Mouse (Mus musculus) neural tube, embryonic 11.5 days (tissue): ENCODE results near the gene Ethe1. TPM values are rescaled to one million over a fixed set of nuclear protein-coding genes. Genes with fewer than 3 reads are reported as not detected.

Experiments used
- ATAC-seq: fragments of 200-750 bp; cut with Nextera tagmentation; 2 replicates; pipeline ENCODE4 v1.8.0; 2017; ENCODE audit warnings: moderate number of reproducible peaks, mild to moderate bottlenecking, moderate TSS enrichment, moderate library complexity; ENCODE audit not compliant: insufficient read depth, low FRiP score, low TSS enrichment
- DNase-seq: peaks from one replicate; pipeline ENCODE4 v3.0.0-alpha.2; 2015; ENCODE audit warnings: low spot score
- H3K27ac ChIP-seq: fragments of 300-500 bp; sonication (generic); 2 replicates; pipeline ENCODE4 v1.5.1; 2014; ENCODE audit warnings: low read depth, mild to moderate bottlenecking, low read length
- H3K27me3 ChIP-seq: fragments of 300-500 bp; sonication (generic); 2 replicates; pipeline ENCODE4 v1.6.1; 2014; ENCODE audit warnings: mild to moderate bottlenecking, low read length, mixed read lengths; ENCODE audit not compliant: control insufficient read depth, insufficient read depth
- H3K36me3 ChIP-seq: fragments of 300-500 bp; sonication (generic); 2 replicates; pipeline ENCODE4 v1.6.1; 2014; ENCODE audit warnings: mild to moderate bottlenecking, low read length, moderate library complexity, mixed read lengths; ENCODE audit not compliant: control insufficient read depth, insufficient read depth
- H3K4me1 ChIP-seq: fragments of 300-500 bp; sonication (generic); 2 replicates; pipeline ENCODE4 v1.6.1; 2014; ENCODE audit warnings: low read length, mixed read lengths; ENCODE audit not compliant: control insufficient read depth, insufficient read depth
- H3K4me2 ChIP-seq: fragments of 300-500 bp; sonication (generic); 2 replicates; pipeline ENCODE4 v1.6.1; 2014; ENCODE audit warnings: low read depth, mild to moderate bottlenecking, moderate library complexity
- H3K4me3 ChIP-seq: fragments of 300-500 bp; sonication (generic); 2 replicates; pipeline ENCODE4 v1.5.1; 2014; ENCODE audit warnings: low read depth, low read length
- H3K9ac ChIP-seq: fragments of 300-500 bp; sonication (generic); 2 replicates; pipeline ENCODE4 v1.6.1; 2014; ENCODE audit warnings: mild to moderate bottlenecking, low read length
- H3K9me3 ChIP-seq: fragments of 300-500 bp; sonication (generic); 2 replicates; pipeline ENCODE4 v1.6.1; 2016; ENCODE audit warnings: low read length; ENCODE audit not compliant: control insufficient read depth
- WGBS: fragments of 180-500 bp; shearing (Covaris S2); extraction: QIAGEN DNeasy Blood & Tissue Kit; methylation state at CpG from one replicate; pipeline ENCODE4 v1.1.7; 2014; 5-methylcytosine and 5-hydroxymethylcytosine counted together
- polyA plus RNA-seq: library from polyadenylated mRNA; unstranded; fragments of >200 nt; fragmentation: Nextera tagmentation; extraction: Ambion mirVana; gene quantifications from 2 replicates; pipeline ENCODE4 v1.2.1, GENCODE M21; 2014

Ethe1 gene
- polyA plus RNA-seq, 1 experiment from 2014 or later, result 23.4 TPM

- DNase-seq, result no peak
- Histone ChIP-seq H3K4me1 (no peaks in the 10 kb centered on the region), H3K27ac (no peak overlapping the region), H3K4me3 (no peak overlapping the region), H3K9me3 (no peaks in the 10 kb centered on the region), H3K27me3 (no peaks in the 10 kb centered on the region), H3K9ac (no peak overlapping the region), H3K4me2 (no peak overlapping the region), H3K36me3 (peaks cover 14% of the 10 kb centered on the region)
- 95% methylated on average over 9 of the region's 9 CpGs for WGBS
- ATAC-seq, result no peak
Observed at GRCm38 (mm10) chr7:24566206-24566605, 21.1 kb upstream of the Ethe1 start.

DNA sequence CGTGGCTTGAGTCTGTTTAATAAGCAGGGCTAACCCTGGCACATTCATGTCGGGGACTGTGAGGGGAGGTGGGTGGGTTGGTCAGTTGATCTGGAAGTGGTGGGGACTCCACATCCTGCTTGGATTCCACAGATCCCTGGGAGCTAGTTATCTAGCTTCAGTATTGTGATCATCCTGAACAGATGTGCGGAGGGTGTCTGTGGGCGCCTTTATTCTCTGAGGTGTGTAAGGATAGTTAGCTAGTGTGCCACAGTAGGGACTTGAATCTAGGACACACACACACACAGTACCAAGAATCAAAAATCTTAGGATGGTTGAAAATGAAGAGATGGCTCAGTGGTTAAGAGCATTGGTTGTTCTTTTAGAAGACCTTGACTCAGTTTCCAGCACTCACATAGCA is 18.8 kb upstream of the Ethe1 start:
- Histone ChIP-seq H3K27me3 (no peaks in the 10 kb centered on the region), H3K27ac (no peak overlapping the region), H3K9ac (no peak overlapping the region), H3K36me3 (peaks cover 11% of the 10 kb centered on the region), H3K4me3 (no peak overlapping the region), H3K4me2 (no peak overlapping the region), H3K4me1 (no peaks in the 10 kb centered on the region), H3K9me3 (no peaks in the 10 kb centered on the region)
- DNase-seq, result no peak
- WGBS, result 84% methylated on average over 4 of the region's 4 CpGs
- no peak for ATAC-seq

DNA sequence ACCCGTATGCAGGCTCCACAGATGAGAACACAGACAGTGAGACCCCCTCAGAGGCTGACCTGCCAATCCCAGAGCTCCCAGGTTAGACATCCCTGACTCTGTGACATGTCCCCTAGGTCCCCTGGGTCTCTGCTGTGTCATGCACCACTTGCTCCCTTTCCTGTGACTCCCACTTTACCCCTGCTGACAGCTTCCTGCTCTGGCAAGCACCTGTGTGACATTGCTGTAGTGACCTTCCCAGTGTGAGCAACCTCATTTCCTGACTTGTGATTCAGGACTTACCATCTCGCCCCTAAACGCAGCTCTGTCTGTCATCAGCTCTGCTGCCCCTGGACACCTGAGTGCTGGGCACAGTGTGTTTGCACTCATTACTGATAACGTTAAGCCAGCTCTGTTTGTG is 16.3 kb upstream of the Ethe1 start:
- Histone ChIP-seq H3K27me3 (no peaks in the 10 kb centered on the region), H3K36me3 (peaks cover 11% of the 10 kb centered on the region), H3K4me1 (no peaks in the 10 kb centered on the region), H3K9ac (no peak overlapping the region), H3K27ac (no peak overlapping the region), H3K4me3 (no peak overlapping the region), H3K4me2 (no peak overlapping the region), H3K9me3 (no peaks in the 10 kb centered on the region)
- no peak for DNase-seq
- 87% methylated on average over 4 of the region's 4 CpGs for WGBS
- no peak for ATAC-seq

- Histone ChIP-seq H3K9me3 (no peaks in the 10 kb centered on the region), H3K4me1 (no peaks in the 10 kb centered on the region), H3K27ac (no peak overlapping the region), H3K36me3 (peaks cover 6% of the 10 kb centered on the region), H3K4me2 (no peak overlapping the region), H3K4me3 (no peak overlapping the region), H3K27me3 (no peaks in the 10 kb centered on the region), H3K9ac (no peak overlapping the region)
- DNase-seq (no peak), ATAC-seq (no peak)
- 51% methylated on average over 5 of the region's 5 CpGs for WGBS
Observed at GRCm38 (mm10) chr7:24572455-24572854, 14.9 kb upstream of the Ethe1 start.

- Histone ChIP-seq H3K36me3 (peaks cover 3% of the 10 kb centered on the region), H3K4me2 (no peak overlapping the region), H3K27me3 (no peaks in the 10 kb centered on the region), H3K4me3 (no peak overlapping the region), H3K9me3 (no peaks in the 10 kb centered on the region), H3K4me1 (no peaks in the 10 kb centered on the region), H3K9ac (no peak overlapping the region), H3K27ac (no peak overlapping the region)
- DNase-seq (no peak), ATAC-seq (no peak)
- WGBS, result 65% methylated on average over 12 of the region's 12 CpGs
Observed at GRCm38 (mm10) chr7:24574224-24574796, 13.0 kb upstream of the Ethe1 start.

- no peaks in the 10 kb centered on the region for H3K27me3 ChIP-seq
- no peaks in the 10 kb centered on the region for H3K4me1 ChIP-seq
- ATAC-seq (no peak), DNase-seq (no peak)
- no peak overlapping the region for H3K9ac ChIP-seq
- no peak overlapping the region for H3K27ac ChIP-seq
- 92% methylated on average over 10 of the region's 10 CpGs for WGBS
- no peaks in the 10 kb centered on the region for H3K9me3 ChIP-seq
- H3K4me2 ChIP-seq, result no peak overlapping the region
- no peak overlapping the region for H3K4me3 ChIP-seq
- H3K36me3 ChIP-seq, result no peaks in the 10 kb centered on the region
Observed at GRCm38 (mm10) chr7:24577811-24578210, 9.5 kb upstream of the Ethe1 start.

- Histone ChIP-seq H3K27me3 (peaks cover 29% of the 10 kb centered on the region), H3K36me3 (no peaks in the 10 kb centered on the region; the same call in 1 of the 2 replicates), H3K4me1 (no peaks in the 10 kb centered on the region), H3K4me2 (no peak overlapping the region), H3K4me3 (no peak overlapping the region), H3K9me3 (no peaks in the 10 kb centered on the region), H3K9ac (no peak overlapping the region), H3K27ac (no peak overlapping the region)
- no peak for DNase-seq
- 84% methylated on average over 6 of the region's 6 CpGs for WGBS
- no peak for ATAC-seq
Observed at GRCm38 (mm10) chr7:24584876-24585275, 2.5 kb upstream of the Ethe1 start.

DNA sequence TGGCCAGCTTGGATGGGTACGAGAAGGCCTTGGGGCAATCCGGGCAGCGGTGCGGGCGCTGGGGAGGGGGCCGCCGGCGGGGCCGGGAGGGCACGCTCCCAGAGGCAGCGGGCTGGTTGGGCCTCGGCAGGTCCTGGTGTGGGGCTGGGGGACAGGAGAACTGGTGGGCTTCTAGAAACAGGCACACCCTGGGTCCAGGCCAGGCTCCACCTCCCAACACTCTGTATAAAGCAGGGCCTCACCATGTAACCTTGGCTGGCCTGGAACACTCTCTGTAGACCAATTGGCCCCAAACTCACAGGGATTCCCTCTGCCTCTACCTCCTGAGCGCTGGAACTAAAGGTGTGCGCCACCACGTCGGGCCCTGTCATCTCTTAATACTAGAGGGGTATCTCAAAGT is 1.3 kb upstream of the Ethe1 start:
- H3K36me3 ChIP-seq, result no peaks in the 10 kb centered on the region; the same call in 1 of the 2 replicates
- no peaks in the 10 kb centered on the region for H3K4me1 ChIP-seq
- 38% methylated on average over 10 of the region's 16 CpGs for WGBS
- ATAC-seq (no peak), DNase-seq (no peak)
- no peak overlapping the region for H3K4me3 ChIP-seq
- no peak overlapping the region for H3K4me2 ChIP-seq
- H3K27ac ChIP-seq, result no peak overlapping the region
- no peaks in the 10 kb centered on the region for H3K9me3 ChIP-seq
- H3K27me3 ChIP-seq, result peaks cover 29% of the 10 kb centered on the region
- no peak overlapping the region for H3K9ac ChIP-seq

GRCm38 (mm10) chr7:24586828-24587227 is 515 bp upstream of the Ethe1 start:
- H3K9me3 ChIP-seq, result no peaks in the 10 kb centered on the region
- no peak overlapping the region for H3K27ac ChIP-seq
- peak; percentile 48; the same call in 1 of the 2 replicates for ATAC-seq
- 12% methylated on average over 8 of the region's 8 CpGs for WGBS
- peaks cover 29% of the 10 kb centered on the region for H3K27me3 ChIP-seq
- peak overlapping the region; percentile 71 for H3K4me2 ChIP-seq
- no peak overlapping the region; the same call in 1 of the 2 replicates for H3K9ac ChIP-seq
- no peak for DNase-seq
- H3K4me1 ChIP-seq, result no peaks in the 10 kb centered on the region
- peak overlapping the region; percentile 41 for H3K4me3 ChIP-seq
- no peaks in the 10 kb centered on the region; the same call in 1 of the 2 replicates for H3K36me3 ChIP-seq
